13 mouse cellular contexts compared by ENCODE assay signal in genomic region chr2:164403396-164404081, GRCm38 (mm10). TPM values are rescaled to one million over a fixed set of nuclear protein-coding genes. Genes with fewer than 3 reads are reported as not detected.
DNase-seq lines count a peak whose midpoint lies in the region; ATAC-seq lines count a peak whose summit lies in the region.
"Had no signal": no experiment of that assay in that cellular context is flagged by ENCODE, and none has a peak within 500 bp of the region (broad histone marks: within the 10 kb centered on the region; RNA-seq: fewer than 3 reads in every experiment).

No protein-coding gene starts in this region.

- peak overlapping the region; percentile 34; the same call in 1 of the 2 replicates for H3K4me3 ChIP-seq in heart, embryonic 11.5 days (ENCODE audit: low read depth, low read length)
- peak overlapping the region; percentile 52 for H3K4me3 ChIP-seq in limb, embryonic 13.5 days
- no peak overlapping the region for H3K4me3 ChIP-seq in neural tube, embryonic 15.5 days (replicated peaks)
- H3K4me3 ChIP-seq: liver, embryonic 13.5 days had no signal

- no peak overlapping the region for H3K27ac ChIP-seq in heart, embryonic 11.5 days (ENCODE audit: low read depth, low read length)
- peak overlapping the region; percentile 85 for H3K27ac ChIP-seq in limb, embryonic 13.5 days
- H3K27ac ChIP-seq in neural tube, embryonic 15.5 days (replicated peaks), result no peak overlapping the region
- H3K27ac ChIP-seq: forebrain, embryonic 13.5 days; liver, embryonic 13.5 days had no signal

- no peak overlapping the region for H3K9ac ChIP-seq in heart, embryonic 11.5 days (ENCODE audit: low read depth, low read length)
- H3K9ac ChIP-seq in limb, embryonic 13.5 days, result peak overlapping the region; percentile 71
- H3K9ac ChIP-seq in neural tube, embryonic 15.5 days (replicated peaks), result no peak overlapping the region
- H3K9ac ChIP-seq: forebrain, embryonic 13.5 days; liver, embryonic 13.5 days had no signal

- intact Hi-C loops in heart, postnatal 10 days (cut with DNase I), result no loop called here

- H3K4me2 ChIP-seq in heart, embryonic 11.5 days, result peak overlapping the region; percentile 69; the same call in 1 of the 2 replicates
- H3K4me2 ChIP-seq in limb, embryonic 13.5 days (replicated peaks), result peak overlapping the region; percentile 72
- H3K4me2 ChIP-seq in neural tube, embryonic 15.5 days, result peak overlapping the region; percentile 61; the same call in 1 of the 2 replicates

- ATAC-seq in heart, embryonic 11.5 days (replicated peaks; ENCODE audit: insufficient number of reproducible peaks, low FRiP score, low TSS enrichment), result no peak
- ATAC-seq in limb, embryonic 13.5 days (ENCODE audit: low FRiP score, low read depth), result peak; percentile 21
- ATAC-seq in neural tube, embryonic 15.5 days (ENCODE audit: low FRiP score), result no peak
- ATAC-seq: activated CD4-positive, CD25-positive, alpha-beta regulatory T cell, adult 4 months had no signal

- H3K4me1 ChIP-seq in heart, embryonic 11.5 days (ENCODE audit: control insufficient read depth, insufficient read depth, low read length), result peaks cover 15% of the 10 kb centered on the region
- H3K4me1 ChIP-seq in limb, embryonic 13.5 days, result peaks cover 58% of the 10 kb centered on the region
- peaks cover 33% of the 10 kb centered on the region for H3K4me1 ChIP-seq in neural tube, embryonic 15.5 days
- H3K4me1 ChIP-seq: liver, embryonic 13.5 days had no signal

- no peaks in the 10 kb centered on the region for H3K36me3 ChIP-seq in heart, embryonic 11.5 days (ENCODE audit: control insufficient read depth, insufficient read depth, low read length)
- H3K36me3 ChIP-seq in limb, embryonic 13.5 days, result peaks cover 15% of the 10 kb centered on the region
- no peaks in the 10 kb centered on the region for H3K36me3 ChIP-seq in neural tube, embryonic 15.5 days
- H3K36me3 ChIP-seq: liver, embryonic 13.5 days had no signal

- 10% methylated on average over 14 of the region's 14 CpGs for WGBS in heart, embryonic 11.5 days (ENCODE audit: insufficient replicate concordance)
- WGBS in limb, embryonic 13.5 days, result 7% methylated on average over 14 of the region's 14 CpGs
- WGBS in neural tube, embryonic 15.5 days, result 16% methylated on average over 14 of the region's 14 CpGs

- H3K9me3 ChIP-seq in heart, embryonic 11.5 days (replicated peaks; ENCODE audit: control insufficient read depth, low read length), result no peaks in the 10 kb centered on the region
- H3K9me3 ChIP-seq in limb, embryonic 13.5 days, result no peaks in the 10 kb centered on the region
- H3K9me3 ChIP-seq in neural tube, embryonic 15.5 days (replicated peaks), result no peaks in the 10 kb centered on the region; the same call in 1 of the 2 replicates
- H3K9me3 ChIP-seq: forebrain, embryonic 13.5 days; liver, embryonic 13.5 days had no signal

- DNase-seq in heart, postnatal 10 days, result no peak
- peak; percentile 71 to 80 for DNase-seq in right cerebral cortex, postnatal 10 days (ENCODE audit: low spot score in 2 of 2)
- DNase-seq in right cerebral cortex, adult 18-20 months, result no peak
- no peak for DNase-seq in layer of hippocampus, adult 9-11 months
- no peak for DNase-seq in adrenal gland, adult 8-10 months

- peaks cover 98% of the 10 kb centered on the region for H3K27me3 ChIP-seq in heart, embryonic 11.5 days (ENCODE audit: control insufficient read depth, insufficient read depth, low read length)
- H3K27me3 ChIP-seq in limb, embryonic 13.5 days, result peaks cover 99% of the 10 kb centered on the region
- H3K27me3 ChIP-seq in neural tube, embryonic 15.5 days (replicated peaks), result peaks cover 98% of the 10 kb centered on the region

RNA-seq across cellular contexts. Expression of gene Rbpjl, which starts 0.6 kb away (rescaled TPM):
- polyA plus RNA-seq in heart, embryonic 11.5 days (2014; fragmentation: Nextera tagmentation; extraction: Ambion mirVana), result 0.06 and 0.19 TPM in 2 replicates
- total RNA-seq in heart, postnatal 10 days (2021), result not detected
- 1.5 and 1.6 TPM in 2 replicates for polyA plus RNA-seq in limb, embryonic 13.5 days (2015; fragmentation: Nextera tagmentation; extraction: Ambion mirVana)
- polyA plus RNA-seq in neural tube, embryonic 15.5 days (2015; fragmentation: Nextera tagmentation; extraction: Ambion mirVana), result 0.17 and 0.61 TPM in 2 replicates
- total RNA-seq in adrenal gland, adult 8-10 months (2022), result not detected
- total RNA-seq: monocyte, adult 5-6 weeks had no signal
- polyA plus RNA-seq: activated CD4-positive, CD25-positive, alpha-beta regulatory T cell, adult 4 months; forebrain, embryonic 13.5 days had no signal

RNA-seq across cellular contexts. Expression of gene Matn4, which starts 1.4 kb away (rescaled TPM):
- 0.34 and 0.77 TPM in 2 replicates for polyA plus RNA-seq in heart, embryonic 11.5 days (2014; fragmentation: Nextera tagmentation; extraction: Ambion mirVana)
- total RNA-seq in heart, postnatal 10 days (2021), result 1 to 10 TPM; 1.2 to 2.3 TPM
- 192 and 200 TPM in 2 replicates for polyA plus RNA-seq in limb, embryonic 13.5 days (2015; fragmentation: Nextera tagmentation; extraction: Ambion mirVana)
- polyA plus RNA-seq in neural tube, embryonic 15.5 days (2015; fragmentation: Nextera tagmentation; extraction: Ambion mirVana), result 8.5 and 11.1 TPM in 2 replicates
- total RNA-seq in adrenal gland, adult 8-10 months (2022), result under 1 TPM; 0.38 to 0.81 (median 0.67) TPM
- total RNA-seq: CH12.LX; monocyte, adult 5-6 weeks had no signal

RNA-seq across cellular contexts. Expression of gene Slpi, which starts 14.6 kb away (rescaled TPM):
- 0.39 and 0.97 TPM in 2 replicates for polyA plus RNA-seq in heart, embryonic 11.5 days (2014; fragmentation: Nextera tagmentation; extraction: Ambion mirVana)
- under 1 TPM; 0.45 to 0.77 TPM for total RNA-seq in heart, postnatal 10 days (2021)
- 3.2 and 3.8 TPM in 2 replicates for polyA plus RNA-seq in limb, embryonic 13.5 days (2015; fragmentation: Nextera tagmentation; extraction: Ambion mirVana)
- polyA plus RNA-seq in neural tube, embryonic 15.5 days (2015; fragmentation: Nextera tagmentation; extraction: Ambion mirVana), result 0.36 and 0.43 TPM in 2 replicates
- 10 to 100 TPM in 3 of 4 experiments, 1 to 10 TPM in 1; 8.5 to 24.2 (median 22.2) TPM for total RNA-seq in adrenal gland, adult 8-10 months (2022)
- polyA plus RNA-seq: forebrain, embryonic 13.5 days had no signal

RNA-seq across cellular contexts. Expression of gene Sdc4, which starts 40.1 kb away (rescaled TPM):
- polyA plus RNA-seq in heart, embryonic 11.5 days (2014; fragmentation: Nextera tagmentation; extraction: Ambion mirVana), result 33.9 and 34.6 TPM in 2 replicates
- total RNA-seq in heart, postnatal 10 days (2021), result 10 to 100 TPM; 24.3 to 39.3 TPM
- 61.0 and 63.6 TPM in 2 replicates for polyA plus RNA-seq in limb, embryonic 13.5 days (2015; fragmentation: Nextera tagmentation; extraction: Ambion mirVana)
- polyA plus RNA-seq in neural tube, embryonic 15.5 days (2015; fragmentation: Nextera tagmentation; extraction: Ambion mirVana), result 9.0 and 26.2 TPM in 2 replicates
- total RNA-seq in adrenal gland, adult 8-10 months (2022), result 100 to 1,000 TPM in 2 of 4 experiments, 10 to 100 TPM in 2; 89.0 to 114 (median 105) TPM

RNA-seq across cellular contexts. Expression of gene Sys1, which starts 53.2 kb away (rescaled TPM):
- 37.0 and 42.3 TPM in 2 replicates for polyA plus RNA-seq in heart, embryonic 11.5 days (2014; fragmentation: Nextera tagmentation; extraction: Ambion mirVana)
- 10 to 100 TPM; 21.3 to 25.1 TPM for total RNA-seq in heart, postnatal 10 days (2021)
- polyA plus RNA-seq in limb, embryonic 13.5 days (2015; fragmentation: Nextera tagmentation; extraction: Ambion mirVana), result 65.2 and 66.6 TPM in 2 replicates
- 86.8 and 92.7 TPM in 2 replicates for polyA plus RNA-seq in neural tube, embryonic 15.5 days (2015; fragmentation: Nextera tagmentation; extraction: Ambion mirVana)
- total RNA-seq in adrenal gland, adult 8-10 months (2022), result 10 to 100 TPM; 26.2 to 34.8 (median 30.9) TPM

Comparison
In these comparisons a context has a peak if more than half of its experiments do, and no peak if none do; other contexts are left out.
1. DNase-seq: peak in right cerebral cortex, postnatal 10 days (2 of 2); none in heart, postnatal 10 days (0 of 2), right cerebral cortex, adult 18-20 months (single experiment), layer of hippocampus, adult 9-11 months (single experiment) and adrenal gland, adult 8-10 months (single experiment).
2. RNA of gene Matn4, which starts 1.4 kb away (polyA plus RNA-seq): 192 to 200 TPM in limb, embryonic 13.5 days; 8.5 to 11.1 TPM in neural tube, embryonic 15.5 days and 0.34 to 0.77 TPM in heart, embryonic 11.5 days; every median in the first group is over 10 times any median in the second.
3. Peak in every context shown above with its lines, with median percentiles within 50 percentile points of each other: H3K4me2 ChIP-seq.